Mouse (Mus musculus): ENCODE measurements around the gene Kng2.

Kng2 gene

DNA sequence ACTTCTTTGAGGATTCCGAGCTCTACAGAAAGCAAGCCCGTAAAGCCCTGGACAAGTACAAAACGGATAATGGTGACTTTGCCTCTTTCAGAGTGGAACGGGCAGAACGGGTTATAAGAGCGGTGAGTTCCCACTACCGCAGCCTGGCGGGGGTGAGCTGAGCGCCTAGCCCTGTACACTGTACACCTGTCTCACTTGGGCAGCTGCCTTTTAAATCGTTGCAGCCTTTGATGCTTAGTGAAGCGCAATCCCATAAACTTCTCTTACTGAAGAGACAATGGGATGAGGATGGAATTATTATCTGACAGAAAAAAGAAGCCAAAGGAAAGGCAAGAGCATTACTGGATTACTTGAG is 73.2 kb downstream of the Kng2 start:
- DNase-seq (ENCODE audit: low spot score), result no peak

- no peak for DNase-seq (ENCODE audit: low spot score)
Measured at GRCm38 (mm10) chr16:22955397-22956084, 73.7 kb downstream of the Kng2 start.

GRCm38 (mm10) chr16:22953069-22953468 is 76.2 kb downstream of the Kng2 start:
- DNase-seq (ENCODE audit: low spot score), result peak; percentile 23

GRCm38 (mm10) chr16:22950840-22951395 is 78.4 kb downstream of the Kng2 start, which contains the start of gene Hrg:
Hrg (plus strand) TSS chr16:22951072.
- no peak for DNase-seq (ENCODE audit: low spot score)

- no peak for DNase-seq (ENCODE audit: low spot score)
Measured at GRCm38 (mm10) chr16:22947371-22947770, 81.9 kb downstream of the Kng2 start.

DNA sequence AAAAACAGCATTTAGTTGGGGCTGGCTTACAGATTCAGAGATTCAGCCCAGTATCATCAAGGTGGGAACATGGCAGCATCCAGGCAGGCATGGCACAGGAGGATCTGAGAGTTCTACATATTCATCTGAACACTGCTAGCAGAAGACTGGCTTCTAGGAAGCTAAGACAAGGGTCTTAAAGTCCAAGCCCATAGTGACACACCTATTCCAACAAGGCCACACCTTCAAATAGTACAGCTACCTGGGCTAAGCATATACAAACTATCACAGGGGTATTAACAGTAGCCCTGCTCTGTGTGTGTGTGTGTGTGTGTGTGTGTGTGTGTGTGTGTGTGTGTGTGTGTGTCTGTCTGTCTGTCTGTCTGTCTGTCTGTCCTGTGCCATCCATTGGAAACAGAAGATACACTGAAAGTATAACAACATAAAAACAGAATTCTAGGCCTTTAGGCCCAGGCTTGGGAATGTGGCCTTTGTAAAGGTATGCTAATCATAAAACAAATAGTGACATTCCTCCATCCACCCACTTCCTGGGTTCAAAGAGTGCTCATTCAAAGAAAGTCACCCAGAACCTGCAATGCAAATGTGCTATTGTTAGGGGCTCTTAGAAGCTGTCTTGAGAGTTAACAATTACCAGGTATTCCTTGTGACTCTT is 87.3 kb downstream of the Kng2 start:
- DNase-seq (ENCODE audit: low spot score), result peak; percentile 40

- DNase-seq (ENCODE audit: low spot score), result no peak
Measured at GRCm38 (mm10) chr16:22939120-22939695, 90.1 kb downstream of the Kng2 start.

- no peak for DNase-seq (ENCODE audit: low spot score)
Measured at GRCm38 (mm10) chr16:22938541-22938940, 90.7 kb downstream of the Kng2 start.

DNA sequence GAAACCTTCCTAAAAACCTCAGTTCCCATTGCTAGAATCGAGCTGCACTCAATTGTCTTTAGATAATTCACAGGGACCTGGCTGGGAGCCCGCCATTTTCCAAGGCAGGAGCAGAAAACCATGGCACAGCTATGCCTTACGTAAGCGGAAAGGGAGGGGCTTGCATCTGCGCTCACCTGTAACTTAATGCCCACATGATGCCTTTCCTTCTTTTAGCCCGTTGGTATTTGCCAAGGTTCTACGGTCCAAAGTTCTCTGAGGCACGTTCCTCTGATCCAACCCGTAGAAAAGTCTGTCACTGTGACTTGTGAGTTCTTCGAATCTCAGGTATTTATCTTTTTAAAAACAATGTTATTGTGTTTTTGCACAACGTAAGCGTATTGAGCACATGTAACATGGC is 91.7 kb downstream of the Kng2 start:
- DNase-seq (ENCODE audit: low spot score), result no peak

Measured in yolk sac, embryonic 10.5 days (tissue).